Mouse (Mus musculus): ENCODE results near the gene Lmntd1.
A peak's percentile ranks its signal among the peaks of the same experiment; 100 is the strongest.

The Lmntd1 gene

DNA sequence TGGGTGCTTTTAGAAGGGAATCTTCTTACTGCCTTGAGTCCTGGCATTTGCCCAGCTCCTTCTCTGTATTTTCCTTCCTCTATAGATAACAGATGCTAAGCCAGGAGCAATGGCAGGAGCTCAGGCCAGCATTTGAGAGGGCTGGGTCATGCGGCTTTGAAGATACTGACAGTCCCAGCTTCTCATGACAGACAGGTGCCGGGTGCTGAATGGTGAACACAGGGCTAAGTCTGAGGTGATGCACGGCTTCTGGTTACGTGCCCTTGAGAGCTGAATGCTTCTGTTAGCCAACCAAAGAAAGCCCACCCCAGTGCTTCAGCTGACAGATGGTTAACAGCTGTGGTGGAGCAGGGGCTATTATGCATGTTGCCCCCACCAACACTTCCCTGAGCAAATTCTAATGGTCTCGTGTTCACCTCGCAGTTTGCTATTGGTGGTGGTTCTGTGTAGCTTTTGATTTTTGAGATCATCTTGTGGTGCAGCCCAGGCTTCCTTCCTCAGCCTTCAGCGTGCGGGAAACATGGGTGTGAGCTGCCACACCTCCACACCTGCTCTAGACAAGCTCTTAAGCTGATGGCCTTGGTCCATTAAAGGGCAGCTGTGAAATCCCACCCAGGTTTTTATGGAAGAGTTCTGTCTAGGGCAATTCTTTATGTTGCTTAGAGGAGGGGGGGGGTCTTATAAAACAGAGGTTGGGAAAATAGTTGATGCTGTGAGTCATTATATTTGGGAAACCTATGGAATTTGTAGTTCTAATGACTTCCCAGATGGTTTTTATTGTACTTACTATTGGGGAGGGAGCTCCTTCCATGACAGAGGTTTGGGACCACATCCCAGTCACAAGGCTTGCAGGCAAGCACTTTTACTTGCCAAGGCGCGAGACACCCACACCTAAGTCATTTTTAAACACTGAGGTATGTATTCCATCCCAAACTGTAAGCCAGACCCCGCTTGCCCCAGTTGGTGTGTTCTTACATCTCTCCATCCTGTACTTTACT is 181.1 kb downstream of the Lmntd1 start:
- DNase-seq = no peak

DNA sequence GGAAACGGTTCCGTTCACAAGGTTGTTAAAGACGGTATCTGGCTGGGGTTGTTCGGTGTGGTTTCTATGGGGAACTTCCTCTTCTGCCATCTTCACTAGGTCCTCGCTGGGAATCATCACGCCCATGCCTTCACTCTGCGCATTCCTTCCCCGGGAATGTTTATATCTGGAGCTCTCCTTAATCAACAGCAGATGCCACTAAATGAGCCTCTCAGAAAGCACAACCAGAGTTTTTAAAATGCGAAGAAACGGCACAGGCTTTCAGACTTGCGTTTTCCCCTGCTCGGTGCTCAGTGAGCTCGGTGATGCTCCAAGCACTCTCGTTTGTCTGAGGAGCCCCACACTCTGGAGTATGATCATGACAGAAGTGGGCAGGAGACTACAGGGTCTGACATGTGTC is 182.4 kb downstream of the Lmntd1 start:
- DNase-seq = no peak

DNA sequence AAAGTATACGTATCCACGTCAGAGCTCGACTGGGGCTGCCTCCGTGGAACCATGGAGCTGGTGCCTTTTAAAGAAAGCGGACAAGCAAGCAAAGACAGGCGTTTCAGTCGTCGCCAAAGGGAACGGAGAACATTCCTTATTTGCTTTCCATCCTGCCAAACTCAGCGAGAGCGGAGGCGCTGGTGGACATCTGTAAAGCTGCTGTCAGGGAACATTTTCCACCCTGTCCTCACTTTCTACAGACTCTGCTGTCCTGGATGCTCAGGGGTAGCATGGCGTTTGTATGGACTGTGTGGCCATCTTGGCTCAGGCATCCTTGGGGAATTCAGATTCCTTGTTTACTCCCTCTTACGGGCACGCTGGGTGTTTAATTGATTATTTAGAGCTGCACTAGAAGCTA is 186.7 kb downstream of the Lmntd1 start:
- DNase-seq = no peak

DNA sequence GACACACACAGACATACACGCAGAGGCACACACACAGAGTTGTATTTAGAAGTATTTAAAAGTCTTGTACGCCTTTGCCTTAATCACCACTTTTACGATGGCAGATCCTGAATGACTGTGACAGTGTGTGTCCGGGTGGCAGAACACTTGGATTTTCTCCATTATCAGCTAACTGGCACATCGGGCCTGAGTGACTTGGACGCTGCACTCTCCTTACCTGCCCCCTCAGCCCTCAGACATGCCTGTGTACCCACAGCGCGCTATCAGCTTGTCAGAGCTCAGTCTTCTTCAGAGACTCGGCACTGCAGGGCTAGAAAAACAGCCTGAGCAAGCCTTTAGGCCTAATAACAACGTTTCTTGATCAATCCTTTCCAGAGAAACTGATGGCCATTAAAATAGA is 187.6 kb downstream of the Lmntd1 start:
- no peak for DNase-seq

DNA sequence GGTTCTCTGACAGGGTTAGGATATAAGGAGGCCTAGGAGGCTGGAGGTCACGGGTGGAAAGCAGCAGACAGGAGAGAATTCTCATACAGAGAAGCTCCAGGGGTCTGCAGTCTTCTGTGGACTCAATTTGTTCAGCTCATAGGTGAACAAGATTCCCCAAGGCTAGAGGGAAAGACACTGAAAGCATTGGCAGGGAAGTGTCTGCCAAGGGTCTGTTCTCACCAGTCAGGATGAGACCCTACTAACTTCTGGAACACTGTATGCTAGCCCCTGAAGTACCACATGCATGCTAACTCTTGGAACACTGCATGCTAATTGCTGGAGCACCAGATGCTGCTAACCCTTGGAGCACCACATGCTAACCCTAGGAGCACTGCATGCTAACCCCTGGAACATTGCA is 190.0 kb downstream of the Lmntd1 start:
- no peak for DNase-seq

DNA sequence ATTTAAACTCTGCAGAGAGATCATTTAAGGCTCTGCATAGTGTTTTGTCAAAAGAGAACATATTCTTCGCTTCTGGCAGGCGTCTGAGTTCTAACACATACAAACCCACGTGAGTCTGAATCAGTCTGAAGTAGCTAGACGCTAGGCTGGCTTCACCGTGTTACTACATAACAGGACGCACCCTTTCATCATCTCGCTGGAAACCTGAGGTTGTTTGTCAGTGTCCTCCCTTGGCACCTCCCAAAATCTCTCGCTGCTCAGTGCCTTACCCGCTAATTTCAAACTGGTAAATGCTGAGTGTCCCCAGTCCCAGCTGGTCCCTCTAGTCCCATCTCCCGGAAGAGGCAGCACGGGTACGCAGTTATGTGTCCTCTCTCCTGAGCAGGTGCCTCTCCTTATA is 190.6 kb downstream of the Lmntd1 start:
- no peak for DNase-seq

DNA sequence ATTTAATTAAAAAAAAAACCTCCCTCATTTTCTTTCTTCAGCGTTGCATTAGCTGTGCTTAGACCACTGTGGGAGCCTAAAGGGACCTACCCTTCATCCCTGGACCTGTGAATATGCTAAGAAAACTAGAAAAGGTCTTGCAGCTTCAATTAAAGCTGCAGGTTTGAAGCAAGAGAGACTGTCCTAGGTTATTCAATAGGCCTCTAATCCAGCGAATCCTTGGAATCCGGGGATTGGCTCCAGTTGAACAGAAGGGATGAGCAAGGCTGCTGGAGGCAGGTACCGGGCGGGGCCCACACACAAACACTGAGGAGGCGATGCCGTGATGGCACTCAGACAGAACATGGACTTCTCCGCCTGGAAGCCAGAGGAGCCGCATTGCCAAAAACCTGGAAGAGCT is 192.5 kb downstream of the Lmntd1 start:
- no peak for DNase-seq

DNA sequence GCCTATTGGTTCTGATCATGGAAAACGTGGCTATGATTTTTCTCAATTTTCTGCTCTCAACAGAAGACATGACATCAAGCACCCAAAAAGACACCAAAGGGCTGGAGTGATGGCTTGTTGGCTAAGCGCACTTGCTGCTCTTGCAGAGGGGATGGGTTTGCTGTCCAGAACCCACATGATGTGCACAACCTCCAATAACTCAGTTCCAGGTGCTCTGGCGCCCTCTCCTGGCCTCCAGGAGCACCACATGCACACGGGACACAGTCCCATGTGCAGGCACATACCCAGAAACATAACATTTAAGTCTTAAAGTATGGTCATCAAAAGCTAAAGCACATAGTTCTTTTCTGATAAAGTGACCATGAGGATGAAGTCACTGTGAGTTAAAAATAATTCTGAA is 193.7 kb downstream of the Lmntd1 start:
- no peak for DNase-seq

DNA sequence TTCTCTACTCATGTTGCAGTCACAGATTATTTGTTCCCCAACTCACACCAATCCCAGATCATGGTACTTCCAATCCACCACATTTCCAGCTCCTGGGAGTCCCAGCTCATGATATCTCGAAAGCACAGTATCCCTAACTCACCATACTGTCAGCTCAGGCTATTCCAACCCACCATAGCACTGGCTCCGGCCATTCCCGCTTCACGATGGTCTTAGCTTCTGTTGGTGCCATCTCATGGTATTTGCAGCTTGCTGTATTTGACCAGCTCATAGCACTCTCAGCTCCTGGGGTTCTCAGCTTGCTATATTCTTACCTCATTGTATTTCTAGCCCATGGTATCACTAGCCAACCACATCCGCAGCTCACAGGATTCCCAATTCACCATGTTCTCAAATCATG is 195.3 kb downstream of the Lmntd1 start:
- DNase-seq = no peak

DNA sequence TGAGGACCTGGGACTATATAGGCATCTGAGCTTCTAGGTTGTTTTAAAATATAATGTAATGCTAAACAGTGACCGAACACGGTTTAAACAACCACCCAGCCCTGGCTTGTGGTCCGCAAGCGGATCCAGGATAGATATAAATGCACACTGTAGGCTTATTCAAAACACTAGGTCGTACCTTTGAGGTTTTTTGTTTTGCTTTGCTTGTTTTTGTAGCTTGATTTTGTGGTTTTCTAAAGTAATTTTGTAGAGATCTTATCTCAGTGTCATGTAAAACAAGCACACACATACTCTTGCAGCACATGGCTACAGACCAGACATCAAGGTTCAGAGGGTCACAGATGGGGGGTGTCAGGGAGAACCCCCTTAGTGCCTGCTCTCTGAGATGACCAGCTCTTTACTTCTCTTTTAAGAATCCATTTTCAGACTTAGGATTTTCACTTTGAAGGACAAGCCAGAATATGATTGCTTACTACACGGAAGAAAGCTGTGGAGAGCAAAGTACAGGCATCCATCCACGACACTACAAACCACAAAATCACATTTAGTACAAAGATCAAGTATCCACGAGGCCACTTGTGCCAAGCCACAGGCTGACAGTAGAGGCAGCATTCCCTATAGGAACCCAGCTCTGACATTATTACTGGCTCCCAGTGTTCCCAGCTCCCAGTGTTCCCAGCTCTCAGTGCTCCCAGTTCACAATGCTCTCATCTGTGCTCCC is 196.2 kb downstream of the Lmntd1 start:
- DNase-seq = no peak

DNA sequence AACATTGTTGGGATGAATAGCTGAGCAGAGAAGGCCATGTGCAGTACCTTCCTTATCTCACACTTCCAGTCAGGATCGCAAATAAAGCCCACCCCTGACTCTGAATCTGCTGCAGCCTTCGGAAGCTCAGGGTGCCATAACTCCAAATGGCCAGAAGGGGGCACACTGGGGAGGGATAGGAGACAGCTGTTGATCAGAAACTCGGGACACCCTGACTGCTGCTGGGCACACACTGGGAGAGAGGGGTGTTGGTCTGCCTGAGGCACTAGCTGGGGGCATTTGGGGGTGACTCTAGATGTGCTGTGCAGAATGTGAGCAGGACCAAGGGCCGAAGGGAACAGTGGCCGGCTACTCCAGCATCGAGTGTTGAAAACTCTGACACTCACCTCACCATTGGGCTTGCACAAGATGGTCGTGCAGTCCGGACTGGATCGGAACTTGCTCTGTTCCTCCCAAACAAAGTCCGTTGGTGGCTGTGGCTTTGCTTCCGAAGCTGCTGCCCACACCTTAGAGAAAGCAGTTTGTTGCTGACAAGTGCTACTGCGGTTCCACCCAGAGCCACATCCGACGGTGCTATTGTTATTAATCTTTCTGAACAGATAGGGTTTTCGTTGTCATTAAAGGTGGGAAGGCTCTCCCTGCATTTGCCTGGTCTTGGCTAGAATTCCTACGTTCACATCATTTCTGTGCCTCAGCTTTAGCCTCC is 197.0 kb downstream of the Lmntd1 start:
- peak; percentile 51 to 78 for DNase-seq

DNA sequence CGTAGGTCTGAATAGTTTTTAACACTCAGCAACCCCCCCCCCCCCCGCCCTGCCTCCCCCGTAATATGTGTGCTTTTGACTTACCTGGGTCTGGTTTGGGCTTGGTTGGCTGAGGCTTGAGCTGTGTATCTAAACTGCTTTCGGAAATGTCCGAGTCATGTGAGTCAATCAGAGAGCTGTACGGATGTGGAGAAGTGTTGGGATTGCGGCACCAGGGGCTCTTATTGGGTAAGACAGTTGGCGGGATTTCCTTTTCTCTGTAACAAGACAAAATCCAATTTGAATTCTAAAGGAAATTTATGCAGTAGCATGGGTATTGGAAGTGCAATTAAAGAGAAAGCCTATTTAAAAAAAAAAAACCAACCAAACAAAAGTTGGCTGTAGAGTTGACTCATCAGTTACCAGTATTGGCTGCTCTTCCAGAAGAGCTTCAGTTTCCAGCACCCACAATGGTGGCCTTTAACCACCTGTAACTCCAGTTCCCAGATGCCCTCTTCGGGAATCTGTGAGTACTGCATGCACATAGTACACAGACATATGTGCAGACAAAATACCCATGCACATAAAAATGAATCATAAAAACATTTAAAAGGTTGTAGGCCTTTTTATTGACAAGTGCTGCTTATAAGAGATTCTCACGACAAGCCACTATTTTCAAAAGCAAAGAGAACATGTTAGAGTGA is 209.6 kb downstream of the Lmntd1 start:
- DNase-seq = no peak

DNA sequence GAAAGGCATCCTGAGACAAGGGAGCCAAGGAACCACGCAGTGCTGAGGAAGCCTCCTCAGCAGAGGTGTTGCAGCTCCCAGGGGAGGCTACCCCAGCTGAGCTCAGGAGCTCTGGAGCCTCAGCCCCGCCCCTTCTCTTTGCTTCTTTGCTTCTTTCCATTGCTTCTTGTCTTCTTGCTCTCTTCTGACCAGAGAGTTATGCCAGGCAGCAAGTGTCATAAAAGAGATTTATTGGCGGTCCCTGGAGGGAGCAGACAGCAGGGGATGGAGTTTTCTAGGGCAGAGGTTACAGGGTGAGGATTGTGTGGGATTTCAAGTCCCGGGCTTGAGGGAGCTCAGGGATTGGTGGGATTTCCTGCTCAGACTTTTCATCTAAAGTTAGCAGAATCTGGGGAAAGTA is 213.0 kb downstream of the Lmntd1 start:
- peak; percentile 7 to 20 for DNase-seq

DNA sequence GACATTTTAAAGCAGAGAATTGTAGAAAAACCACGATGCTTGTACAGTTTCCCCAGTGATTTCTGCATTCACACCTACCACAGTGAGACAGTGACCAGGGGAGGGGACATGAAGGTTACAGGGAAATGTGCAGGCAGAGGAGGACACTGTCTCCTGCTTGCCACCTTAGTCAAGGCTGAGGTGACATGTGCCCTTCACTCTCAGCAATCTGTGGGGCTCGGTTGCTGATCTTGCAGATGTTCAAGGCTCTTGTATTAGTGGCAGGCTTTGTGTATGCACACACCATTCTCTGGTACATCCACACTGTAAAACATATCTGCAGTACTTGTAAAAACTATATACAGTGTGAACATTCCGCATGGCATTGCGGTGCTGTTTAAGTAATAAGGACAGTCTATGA is 216.2 kb downstream of the Lmntd1 start:
- DNase-seq = no peak

DNA sequence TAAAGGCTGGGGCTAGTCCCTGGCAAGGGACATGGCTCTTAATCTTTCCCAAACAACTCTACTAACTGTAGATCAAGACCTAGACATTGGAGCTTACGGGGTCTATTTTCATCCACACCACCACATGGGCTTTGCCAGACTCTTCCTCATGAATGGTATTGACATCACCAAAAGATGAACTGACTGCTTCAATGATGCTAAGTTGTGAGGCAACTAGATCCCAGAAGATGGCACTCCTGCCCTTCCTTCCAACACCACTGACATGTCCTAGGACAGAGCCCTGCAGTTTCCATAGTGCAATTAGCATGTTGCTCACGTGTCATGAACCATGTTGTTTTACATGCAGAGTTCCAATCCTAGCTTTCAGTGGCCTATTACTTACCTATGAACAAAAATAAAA is 217.6 kb downstream of the Lmntd1 start:
- DNase-seq = no peak

DNA sequence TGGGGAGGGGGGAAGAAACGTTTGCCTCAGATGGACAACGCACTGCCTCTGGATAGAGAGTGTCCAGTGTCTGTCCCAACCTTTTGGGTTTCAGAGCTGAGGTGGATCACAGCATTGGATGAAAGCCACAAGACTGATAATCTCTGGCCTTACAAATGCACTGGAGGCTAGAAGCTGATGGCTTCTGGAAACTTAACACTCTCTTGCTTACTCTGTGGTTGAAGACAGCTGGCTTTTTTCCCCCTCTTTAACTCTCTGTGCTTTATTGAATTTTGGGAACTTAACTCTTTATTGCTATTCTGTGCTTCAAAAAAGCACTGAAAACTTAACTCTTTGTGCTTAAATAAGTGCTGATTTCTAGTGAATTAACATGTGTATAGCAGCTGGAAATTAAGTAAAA is 223.7 kb downstream of the Lmntd1 start:
- DNase-seq = no peak

DNA sequence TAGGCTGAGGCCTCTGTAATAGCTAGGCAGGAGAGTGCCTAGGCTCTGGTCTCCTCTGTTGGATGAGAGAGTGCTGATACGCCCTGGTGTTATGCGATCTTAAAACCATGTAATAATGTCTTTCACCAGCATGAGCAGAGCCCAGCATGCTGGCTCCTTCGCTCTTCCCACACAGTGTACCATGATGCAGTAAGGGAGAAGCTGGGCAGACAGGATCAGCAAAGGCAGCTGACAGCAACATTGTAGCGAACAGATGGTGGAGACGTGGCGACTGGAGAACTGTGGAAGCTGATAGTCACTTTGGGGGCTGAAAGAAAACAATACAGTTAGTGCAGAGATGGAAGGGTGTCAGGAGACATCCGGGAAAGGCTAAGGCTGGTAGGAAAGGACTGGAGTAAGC is 224.2 kb downstream of the Lmntd1 start:
- DNase-seq = no peak

DNA sequence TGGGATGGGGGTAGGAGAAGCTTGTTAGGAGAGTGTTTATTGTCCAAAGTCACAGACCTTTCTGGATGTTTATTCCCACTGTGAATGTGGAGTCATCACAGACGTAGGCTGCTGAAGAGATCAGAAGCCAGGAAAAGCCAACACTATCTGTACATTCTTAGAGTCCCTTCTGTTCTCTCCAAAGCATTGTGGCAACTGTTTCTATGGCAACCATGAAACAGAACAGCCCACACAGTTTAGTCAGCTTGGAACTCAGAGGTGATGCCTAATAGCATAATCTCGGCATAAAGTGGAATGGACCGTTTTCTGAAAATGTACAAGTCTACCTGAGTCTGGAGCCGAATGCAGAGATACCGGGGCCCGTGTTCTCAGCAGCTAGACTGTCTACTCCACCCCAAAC is 226.7 kb downstream of the Lmntd1 start:
- no peak for DNase-seq

DNA sequence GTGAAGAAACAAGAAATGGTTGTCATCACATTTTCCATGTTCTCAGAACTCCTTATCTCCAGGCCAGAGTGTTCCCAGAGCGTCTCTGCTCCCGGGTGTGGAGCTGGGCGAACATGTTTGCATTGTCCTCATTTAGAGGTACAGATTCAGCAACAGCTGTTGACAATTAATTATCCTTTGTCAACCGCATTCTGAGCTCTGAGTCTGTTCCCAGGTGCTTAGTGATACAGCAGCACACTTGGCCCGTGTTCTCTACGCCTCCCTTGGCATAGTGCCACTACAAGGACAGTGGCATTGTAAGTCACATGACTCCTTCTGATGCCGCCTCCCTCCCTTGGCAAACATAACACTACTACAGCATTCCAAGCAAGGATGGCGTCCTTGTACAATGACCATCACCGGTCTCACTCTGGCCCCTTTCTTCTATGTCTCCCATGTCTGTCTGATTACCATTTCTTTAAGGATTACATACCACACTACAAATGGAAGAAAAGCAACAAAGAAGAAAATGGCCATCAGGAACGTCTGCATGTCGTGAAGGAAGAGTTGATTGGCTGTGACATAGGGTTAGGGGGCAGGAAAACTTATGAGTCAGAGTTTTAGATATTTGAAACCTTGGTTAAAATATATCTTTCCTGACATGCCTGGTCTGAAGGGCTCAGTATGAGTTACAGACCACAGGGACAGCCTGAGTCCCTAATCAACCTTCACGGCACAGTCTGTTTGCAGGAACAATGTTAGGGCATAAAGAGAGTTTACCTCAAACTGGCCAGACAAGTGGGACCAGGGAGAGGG is 231.3 kb downstream of the Lmntd1 start:
- DNase-seq = no peak

DNA sequence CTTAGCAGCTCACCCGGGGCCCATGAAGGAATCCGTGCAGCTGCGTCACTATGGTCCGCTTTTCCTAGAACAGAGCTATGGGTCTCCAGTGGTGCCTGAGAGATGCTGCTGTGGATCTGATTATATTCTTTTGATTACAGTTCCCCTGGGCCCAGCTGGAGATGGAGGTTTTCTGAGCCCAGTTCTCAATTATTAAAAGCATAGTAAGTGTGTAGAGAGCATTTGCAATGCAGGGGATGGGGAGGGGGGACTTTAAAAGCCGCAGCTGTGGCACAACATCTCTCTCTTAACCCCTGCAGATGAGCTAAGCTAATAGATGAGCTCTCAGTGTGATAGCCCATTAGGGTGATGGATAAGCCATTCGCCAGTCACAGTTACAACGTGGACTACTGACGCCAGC is 233.2 kb downstream of the Lmntd1 start:
- no peak for DNase-seq

DNA sequence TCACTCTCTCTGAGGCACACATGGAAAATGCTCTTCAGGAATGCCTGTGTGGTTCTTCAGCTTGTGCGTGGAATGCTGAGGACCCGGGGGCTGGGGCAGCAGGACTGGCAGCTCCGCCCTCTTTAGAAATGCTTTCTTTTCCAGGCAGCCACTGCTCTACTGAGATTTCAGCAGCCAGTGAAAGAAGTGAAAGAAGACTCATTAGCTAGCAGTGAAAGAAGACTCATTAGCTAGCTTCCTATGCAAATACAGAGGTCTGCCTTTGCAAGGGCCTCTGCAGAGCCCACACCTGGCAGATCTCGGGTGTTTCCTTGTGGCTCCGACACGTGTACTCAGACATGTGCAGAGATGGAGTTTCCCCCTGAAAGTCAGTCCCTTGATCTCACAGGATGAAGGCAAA is 234.9 kb downstream of the Lmntd1 start:
- no peak for DNase-seq

DNA sequence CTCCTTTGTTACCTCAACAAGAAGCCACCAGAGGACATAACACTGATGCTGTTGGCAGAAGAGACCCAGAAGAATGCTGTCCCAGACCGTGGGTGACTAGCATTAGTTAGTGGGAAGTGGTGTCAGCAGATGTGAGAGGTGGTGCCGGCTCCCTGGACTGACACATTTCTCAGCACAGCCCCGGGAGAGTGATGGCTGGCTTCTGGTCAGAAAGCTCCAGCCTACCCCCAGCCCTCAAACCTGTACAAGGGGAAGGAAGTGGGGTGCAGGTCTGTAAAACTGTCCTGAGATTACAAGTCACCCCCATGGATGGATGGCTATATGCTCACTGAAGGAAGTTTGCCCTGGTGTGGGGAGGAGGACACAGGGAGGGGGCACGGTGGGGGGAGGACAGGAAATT is 235.4 kb downstream of the Lmntd1 start:
- no peak for DNase-seq

Data from kidney, postnatal 36 days (tissue).